Mouse (Mus musculus): Measurements from ENCODE around the gene Ptprf. TPM values are rescaled to one million over a fixed set of nuclear protein-coding genes. Genes with fewer than 3 reads are reported as not detected.

The Ptprf gene
- polyA plus RNA-seq (2015; fragmentation: Nextera tagmentation; extraction: Ambion mirVana) = 66.4 and 82.7 TPM in 2 replicates

DNA sequence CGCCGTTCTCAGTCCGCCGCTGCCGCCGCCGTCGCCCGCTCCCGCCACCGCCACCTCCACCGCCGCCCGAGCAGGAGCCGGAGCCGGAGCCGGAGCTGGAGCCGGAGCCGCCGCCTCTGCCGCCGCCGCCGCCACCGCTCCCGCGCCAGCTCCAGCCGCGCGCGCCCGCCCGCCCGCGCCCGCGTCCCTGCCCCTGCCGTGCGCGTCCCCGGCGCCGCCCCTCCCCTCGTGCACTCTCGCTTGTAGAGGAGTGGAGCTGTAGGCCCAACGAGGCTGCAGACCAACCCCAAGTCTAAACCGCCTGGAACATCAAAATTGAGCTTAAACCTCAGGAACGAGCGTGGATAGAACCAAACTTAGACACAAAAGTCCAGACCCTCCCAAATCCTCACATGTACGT lies at the start of gene Ptprf:
Ptprf (minus strand) TSS at position 175 of the 400 bp plus-strand sequence.
- Histone ChIP-seq H3K4me2 (peak within 1 kb of the TSS; percentile 70), H3K4me1 (peaks cover 24% of the 10 kb centered on the region), H3K27ac (peak within 1 kb of the TSS; percentile 89), H3K27me3 (no peaks in the 10 kb centered on the region), H3K36me3 (no peaks in the 10 kb centered on the region), H3K9me3 (no peaks in the 10 kb centered on the region), H3K4me3 (peak within 1 kb of the TSS; percentile 79), H3K9ac (peak within 1 kb of the TSS; percentile 76)
- ATAC-seq (ENCODE audit: insufficient number of reproducible peaks, low FRiP score, low TSS enrichment, low read depth) = no peak
- 3% methylated on average over 17 of the region's 50 CpGs for WGBS

DNA sequence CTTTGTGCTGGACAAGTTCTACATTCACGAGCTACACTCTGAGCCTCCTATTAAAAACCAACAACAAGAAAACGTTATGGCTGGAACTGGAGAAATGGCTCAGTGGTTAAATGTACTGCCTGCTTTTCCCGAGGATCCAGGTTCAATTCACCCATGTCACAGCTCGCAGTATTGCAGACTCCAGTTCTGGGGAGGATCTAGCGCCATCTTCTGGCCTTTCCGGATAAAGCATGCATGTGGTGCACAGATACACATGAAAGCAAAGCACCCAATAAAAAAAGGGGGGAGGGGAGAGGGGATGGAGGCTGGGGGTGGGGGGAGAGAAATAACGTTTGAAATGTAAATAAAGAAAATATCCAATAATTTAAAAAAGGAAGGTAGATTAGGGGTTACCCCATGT lies 45.5 kb upstream of the Ptprf start:
- Histone ChIP-seq H3K27ac (no peak overlapping the region), H3K9ac (no peak overlapping the region), H3K36me3 (no peaks in the 10 kb centered on the region), H3K9me3 (no peaks in the 10 kb centered on the region), H3K4me3 (no peak overlapping the region), H3K27me3 (no peaks in the 10 kb centered on the region), H3K4me1 (0 out of 2 replicates have a peak, but pooled peaks cover 2% of the 10 kb centered on the region), H3K4me2 (no peak overlapping the region)
- no peak for ATAC-seq (ENCODE audit: insufficient number of reproducible peaks, low FRiP score, low TSS enrichment, low read depth)
- WGBS = 14% methylated on average over 7 of the region's 7 CpGs

DNA sequence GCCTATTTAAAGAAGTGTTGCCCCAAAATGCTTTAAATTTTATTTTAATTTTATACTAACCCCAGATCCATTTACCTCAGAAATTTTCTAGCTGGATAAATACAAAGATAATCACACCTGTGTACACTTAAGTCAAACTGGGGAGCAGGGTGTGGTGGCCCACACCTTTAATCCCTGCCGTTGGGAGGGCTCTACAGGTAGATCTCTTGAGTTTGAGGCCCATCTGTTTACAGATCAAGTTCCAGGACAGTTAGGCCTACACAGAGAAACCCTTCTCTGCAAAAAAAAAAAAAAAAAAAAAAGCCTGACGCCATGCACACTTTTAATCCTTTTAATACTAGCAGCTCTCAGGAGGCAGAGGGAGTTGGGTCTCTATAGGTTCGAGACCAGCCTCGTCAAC lies 44.8 kb upstream of the Ptprf start:
- no peak for ATAC-seq (ENCODE audit: insufficient number of reproducible peaks, low FRiP score, low TSS enrichment, low read depth)
- WGBS = 72% methylated on average over 4 of the region's 4 CpGs
- H3K4me1 ChIP-seq = 0 out of 2 replicates have a peak, but pooled peaks cover 2% of the 10 kb centered on the region
- no peak overlapping the region for H3K4me2 ChIP-seq
- no peak overlapping the region for H3K9ac ChIP-seq
- no peak overlapping the region for H3K4me3 ChIP-seq
- H3K27me3 ChIP-seq = no peaks in the 10 kb centered on the region
- H3K36me3 ChIP-seq = no peaks in the 10 kb centered on the region
- H3K27ac ChIP-seq = no peak overlapping the region
- no peaks in the 10 kb centered on the region for H3K9me3 ChIP-seq

DNA sequence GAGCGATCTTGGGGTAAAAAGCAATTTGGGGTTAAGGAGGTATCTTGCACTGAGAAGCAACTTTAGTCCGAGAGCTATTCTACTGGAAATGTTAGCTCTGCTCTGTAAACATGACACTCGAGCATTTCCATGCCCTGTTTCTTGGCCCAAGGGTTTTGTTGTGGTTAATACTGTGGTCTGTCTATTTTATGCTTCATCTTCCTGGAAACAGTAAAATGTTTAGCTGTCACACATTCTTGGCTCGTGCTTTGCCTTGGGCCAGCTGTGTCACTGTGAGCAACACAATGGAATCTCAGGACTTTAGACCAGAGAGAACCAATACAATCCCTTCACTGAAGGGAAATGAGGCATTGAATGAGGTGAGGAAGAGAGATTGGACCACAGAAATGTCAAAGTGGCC lies 40.6 kb upstream of the Ptprf start:
- Histone ChIP-seq H3K4me1 (peaks cover 3% of the 10 kb centered on the region; the same call in 1 of the 2 replicates), H3K4me3 (no peak overlapping the region), H3K27ac (no peak overlapping the region), H3K4me2 (no peak overlapping the region), H3K9me3 (no peaks in the 10 kb centered on the region), H3K27me3 (no peaks in the 10 kb centered on the region), H3K9ac (no peak overlapping the region), H3K36me3 (no peaks in the 10 kb centered on the region)
- 45% methylated on average over 4 of the region's 4 CpGs for WGBS
- no peak for ATAC-seq (ENCODE audit: insufficient number of reproducible peaks, low FRiP score, low TSS enrichment, low read depth)

DNA sequence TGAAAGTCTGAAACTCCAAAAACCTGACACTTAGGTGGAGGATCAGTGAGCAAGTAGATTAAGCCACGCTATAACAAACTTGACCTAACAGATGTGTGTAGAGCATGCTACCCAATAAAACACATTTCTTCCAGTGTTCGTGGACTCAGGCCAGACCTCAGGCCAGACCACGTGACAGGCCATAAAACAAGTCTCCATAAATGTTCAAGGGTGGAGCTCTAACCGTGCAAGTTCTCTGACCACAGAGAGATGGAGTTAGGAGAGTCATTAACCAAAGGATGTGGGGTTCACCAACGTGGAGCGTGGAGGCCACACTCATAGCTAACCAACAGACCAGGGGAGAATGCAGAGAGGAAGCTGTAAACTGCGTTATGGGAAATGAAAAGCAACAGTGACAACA lies 35.3 kb upstream of the Ptprf start:
- H3K9me3 ChIP-seq = no peaks in the 10 kb centered on the region
- no peak overlapping the region for H3K4me3 ChIP-seq
- peaks cover 4% of the 10 kb centered on the region for H3K4me1 ChIP-seq
- 0 out of 2 replicates have a peak overlapping the region, but pooled peaks have one; percentile 34 for H3K27ac ChIP-seq
- H3K27me3 ChIP-seq = no peaks in the 10 kb centered on the region
- H3K36me3 ChIP-seq = no peaks in the 10 kb centered on the region
- peak; percentile 65; the same call in 1 of the 2 replicates for ATAC-seq (ENCODE audit: insufficient number of reproducible peaks, low FRiP score, low TSS enrichment, low read depth)
- no peak overlapping the region for H3K4me2 ChIP-seq
- H3K9ac ChIP-seq = no peak overlapping the region
- WGBS = 18% methylated on average over 7 of the region's 7 CpGs

DNA sequence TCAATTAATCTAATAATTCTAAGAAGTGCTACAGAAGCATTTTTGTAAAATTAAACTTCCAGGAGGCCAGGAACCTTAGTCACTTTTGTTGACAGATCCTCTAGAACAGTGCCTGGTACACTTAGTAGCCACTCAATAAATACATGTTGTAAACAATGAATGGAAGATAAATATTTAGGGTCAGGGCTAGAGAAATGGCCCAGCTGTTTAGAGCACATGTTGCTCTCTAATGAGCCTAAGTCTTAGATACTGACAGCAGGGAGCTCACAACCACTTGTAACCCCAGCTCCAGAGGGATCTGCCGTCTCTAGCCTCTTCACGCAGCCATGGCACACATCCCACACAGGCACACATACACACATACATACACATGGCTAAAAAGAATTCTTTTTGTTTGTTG lies 29.4 kb upstream of the Ptprf start:
- H3K4me1 ChIP-seq = peaks cover 7% of the 10 kb centered on the region
- 63% methylated on average over 2 of the region's 2 CpGs for WGBS
- ATAC-seq (ENCODE audit: insufficient number of reproducible peaks, low FRiP score, low TSS enrichment, low read depth) = no peak

DNA sequence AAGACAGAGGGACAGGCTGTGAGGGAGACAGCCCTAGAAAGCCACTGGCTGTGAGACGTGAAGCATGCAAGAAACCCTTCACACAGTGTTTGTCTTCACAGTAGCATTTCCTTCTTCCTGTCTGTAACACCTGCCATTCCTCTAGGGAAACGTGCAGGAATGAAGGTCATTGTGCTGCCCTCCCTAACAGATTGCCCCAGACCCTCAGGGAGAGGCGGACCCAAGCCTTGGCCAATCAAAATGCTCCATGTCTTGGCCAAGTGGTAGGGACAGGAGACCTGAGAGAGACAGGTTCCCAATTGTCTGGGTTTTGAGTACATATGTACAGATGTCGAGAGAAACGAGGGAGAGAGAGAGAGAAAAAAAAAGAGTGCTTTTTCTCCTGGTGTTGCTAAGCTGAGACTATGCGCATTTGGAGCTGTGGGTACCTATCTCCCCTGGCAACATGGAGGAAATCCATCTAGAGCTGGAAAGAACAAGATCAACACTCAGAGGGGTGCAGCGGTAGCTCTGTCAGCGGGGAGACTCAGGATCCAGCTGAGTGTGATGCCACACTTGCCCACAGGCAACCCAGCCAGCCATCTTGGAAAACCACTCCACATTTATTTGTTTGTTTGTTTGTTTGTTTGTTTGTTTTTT lies 28.6 kb upstream of the Ptprf start:
- WGBS = 38% methylated on average over 8 of the region's 8 CpGs
- no peak for ATAC-seq (ENCODE audit: insufficient number of reproducible peaks, low FRiP score, low TSS enrichment, low read depth)
- Histone ChIP-seq H3K9me3 (no peaks in the 10 kb centered on the region), H3K27ac (no peak overlapping the region), H3K27me3 (no peaks in the 10 kb centered on the region), H3K4me1 (peaks cover 15% of the 10 kb centered on the region), H3K4me2 (no peak overlapping the region), H3K36me3 (no peaks in the 10 kb centered on the region), H3K9ac (no peak overlapping the region), H3K4me3 (no peak overlapping the region)

More for the DNA sequence above, 29.4 kb upstream of the Ptprf start:
- Histone ChIP-seq H3K9ac (no peak overlapping the region), H3K9me3 (no peaks in the 10 kb centered on the region), H3K27me3 (no peaks in the 10 kb centered on the region), H3K4me2 (no peak overlapping the region), H3K36me3 (no peaks in the 10 kb centered on the region), H3K27ac (no peak overlapping the region), H3K4me3 (no peak overlapping the region)

DNA sequence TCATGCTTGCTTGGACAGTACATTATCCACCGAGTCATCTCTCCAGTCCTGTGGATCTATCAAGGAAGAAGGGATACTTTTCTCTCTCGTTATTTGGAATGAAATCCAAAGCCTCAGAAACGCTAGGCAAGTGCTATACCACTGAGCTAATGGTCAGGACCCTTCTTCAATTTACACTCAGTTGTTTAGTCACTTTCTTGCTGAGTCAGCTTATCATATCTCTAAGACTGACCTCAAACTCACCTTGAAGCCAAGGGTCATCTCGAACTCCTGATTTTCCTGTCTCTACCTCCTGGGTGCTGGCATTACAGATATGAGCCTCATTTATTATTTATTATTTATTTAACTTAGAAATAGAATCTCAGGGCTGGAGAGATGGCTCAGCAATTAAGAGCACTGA lies 25.5 kb upstream of the Ptprf start:
- H3K27me3 ChIP-seq = no peaks in the 10 kb centered on the region

DNA sequence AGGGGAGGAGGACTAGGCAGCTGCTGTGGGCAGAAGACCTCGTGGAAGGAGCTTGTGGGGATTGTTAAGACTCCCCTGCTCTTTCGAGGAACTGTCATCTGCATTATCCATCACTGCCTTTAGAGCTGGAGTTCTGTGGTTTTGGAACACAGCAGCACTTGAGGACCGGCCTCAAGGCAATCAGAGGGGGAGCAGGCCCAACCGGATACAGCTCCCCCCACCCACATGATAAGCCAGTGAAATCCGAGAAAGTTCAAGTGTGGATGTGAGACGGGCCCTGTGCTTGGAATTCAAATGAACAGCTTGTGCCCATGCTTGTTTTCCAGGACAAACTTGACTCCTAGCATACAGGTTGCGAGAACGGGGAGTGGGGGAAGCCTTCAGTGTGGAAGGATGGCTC lies 24.1 kb upstream of the Ptprf start:
- 24% methylated on average over 8 of the region's 8 CpGs for WGBS
- Histone ChIP-seq H3K4me1 (peaks cover 20% of the 10 kb centered on the region), H3K27ac (no peak overlapping the region), H3K36me3 (no peaks in the 10 kb centered on the region), H3K9me3 (no peaks in the 10 kb centered on the region), H3K27me3 (no peaks in the 10 kb centered on the region), H3K9ac (no peak overlapping the region), H3K4me2 (no peak overlapping the region), H3K4me3 (no peak overlapping the region)
- no peak for ATAC-seq (ENCODE audit: insufficient number of reproducible peaks, low FRiP score, low TSS enrichment, low read depth)

More for the DNA sequence above, 25.5 kb upstream of the Ptprf start:
- Histone ChIP-seq H3K4me2 (no peak overlapping the region), H3K27ac (no peak overlapping the region), H3K9ac (no peak overlapping the region), H3K4me3 (no peak overlapping the region), H3K36me3 (no peaks in the 10 kb centered on the region), H3K4me1 (peaks cover 20% of the 10 kb centered on the region), H3K9me3 (no peaks in the 10 kb centered on the region)
- ATAC-seq (ENCODE audit: insufficient number of reproducible peaks, low FRiP score, low TSS enrichment, low read depth) = no peak
- WGBS = 84% methylated on average over 4 of the region's 4 CpGs

DNA sequence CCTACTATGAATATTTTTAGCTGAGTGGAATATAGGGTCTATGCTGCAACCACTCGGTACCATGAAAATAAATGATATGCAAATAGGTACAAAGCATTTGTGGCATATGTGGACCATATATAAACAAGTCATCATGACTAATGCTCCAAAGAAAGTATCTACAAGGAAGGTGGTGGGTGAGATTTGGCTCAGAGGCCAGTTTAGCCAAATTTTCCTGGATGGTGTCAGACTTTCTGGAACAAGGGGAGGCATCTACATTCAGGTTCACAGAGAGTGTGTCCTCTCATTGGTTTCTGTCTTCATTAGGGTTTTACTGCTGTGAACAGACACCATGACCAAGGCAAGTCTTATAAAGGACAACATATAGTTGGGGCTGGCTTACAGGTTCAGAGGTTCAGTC lies 19.3 kb upstream of the Ptprf start:
- Histone ChIP-seq H3K9ac (no peak overlapping the region), H3K9me3 (no peaks in the 10 kb centered on the region), H3K36me3 (no peaks in the 10 kb centered on the region), H3K27ac (no peak overlapping the region), H3K4me1 (peaks cover 18% of the 10 kb centered on the region), H3K4me3 (no peak overlapping the region), H3K4me2 (no peak overlapping the region), H3K27me3 (no peaks in the 10 kb centered on the region)
- 98% methylated on average over 1 of the region's 1 CpGs for WGBS
- ATAC-seq (ENCODE audit: insufficient number of reproducible peaks, low FRiP score, low TSS enrichment, low read depth) = no peak

DNA sequence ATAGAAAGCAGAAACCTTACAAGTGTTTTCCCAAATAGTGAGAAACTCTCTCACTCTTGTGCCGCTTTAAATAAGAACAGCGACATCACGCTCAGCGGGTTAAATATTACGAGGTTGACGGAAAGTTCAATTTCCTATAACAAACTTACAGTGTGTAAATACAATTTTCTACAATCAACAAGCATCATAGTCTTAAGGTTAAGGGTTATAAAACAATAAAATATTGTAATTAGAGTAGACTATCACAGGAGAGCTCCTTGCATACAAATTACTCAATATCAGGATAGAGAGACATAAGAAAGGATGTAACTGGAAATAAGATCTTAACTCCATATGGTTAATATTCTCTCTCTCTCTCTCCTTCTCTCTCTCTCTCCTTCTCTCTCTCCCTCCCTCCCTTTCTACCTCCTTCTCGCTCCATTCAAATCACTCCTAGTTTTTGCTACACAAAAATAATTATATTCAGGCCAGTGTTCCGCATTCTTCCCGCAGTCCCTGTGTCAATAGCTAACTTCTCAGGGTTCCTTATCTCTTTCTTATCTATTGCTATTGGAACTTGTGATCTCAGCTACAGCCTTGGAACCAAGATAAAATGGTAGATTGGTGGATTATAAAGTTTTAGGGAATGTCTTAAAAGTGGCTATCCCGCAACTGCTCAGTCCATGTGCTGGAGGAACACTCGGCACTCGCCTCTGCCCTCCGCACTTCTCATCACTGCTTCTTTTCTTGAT lies 16.5 kb upstream of the Ptprf start:
- H3K36me3 ChIP-seq = no peaks in the 10 kb centered on the region
- H3K27me3 ChIP-seq = no peaks in the 10 kb centered on the region

DNA sequence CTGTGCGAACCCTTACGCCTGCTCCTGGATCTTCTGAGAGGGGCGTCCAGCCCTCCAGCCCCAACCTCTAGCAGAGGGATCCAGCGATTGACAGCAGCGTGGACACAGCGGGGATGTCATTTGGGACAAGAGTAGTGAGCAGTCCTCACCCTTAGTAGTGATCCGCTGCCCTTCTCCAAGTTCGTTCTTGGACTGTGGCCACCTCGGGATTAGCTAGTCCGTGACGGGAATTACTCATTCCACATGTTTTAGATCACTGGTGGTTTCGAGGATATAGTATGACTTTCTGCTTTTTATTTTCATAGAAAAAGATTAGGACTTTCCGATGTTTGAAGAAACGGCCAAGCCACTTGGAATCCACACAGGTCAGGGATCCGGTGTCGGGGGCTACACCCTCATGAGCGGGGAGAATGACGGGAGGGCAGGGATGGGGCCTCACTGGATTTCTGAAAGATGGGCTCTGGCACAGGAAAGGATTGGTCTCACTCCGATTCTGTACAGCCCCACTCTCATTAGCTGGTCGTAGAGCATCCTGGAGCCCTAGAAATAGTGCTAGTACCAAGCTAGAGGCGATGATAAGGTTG lies 15.0 kb upstream of the Ptprf start:
- H3K9me3 ChIP-seq = no peaks in the 10 kb centered on the region
- H3K4me2 ChIP-seq = no peak overlapping the region
- no peaks in the 10 kb centered on the region for H3K27me3 ChIP-seq
- H3K27ac ChIP-seq = peak overlapping the region; percentile 65; the same call in 1 of the 2 replicates
- no peak overlapping the region for H3K4me3 ChIP-seq
- no peaks in the 10 kb centered on the region for H3K36me3 ChIP-seq
- WGBS = 60% methylated on average over 21 of the region's 21 CpGs
- H3K4me1 ChIP-seq = peaks cover 10% of the 10 kb centered on the region; the same call in 1 of the 2 replicates
- H3K9ac ChIP-seq = no peak overlapping the region
- ATAC-seq (ENCODE audit: insufficient number of reproducible peaks, low FRiP score, low TSS enrichment, low read depth) = peak; percentile 37; the same call in 1 of the 2 replicates

More for the DNA sequence above, 16.5 kb upstream of the Ptprf start:
- ATAC-seq (ENCODE audit: insufficient number of reproducible peaks, low FRiP score, low TSS enrichment, low read depth) = no peak
- Histone ChIP-seq H3K4me2 (no peak overlapping the region), H3K9ac (no peak overlapping the region), H3K27ac (no peak overlapping the region), H3K4me3 (no peak overlapping the region), H3K9me3 (no peaks in the 10 kb centered on the region), H3K4me1 (peaks cover 10% of the 10 kb centered on the region; the same call in 1 of the 2 replicates)
- 87% methylated on average over 13 of the region's 13 CpGs for WGBS

Data from limb, embryonic 15.5 days (tissue).